Mouse (Mus musculus) forebrain, postnatal 0 days (tissue): Measurements from ENCODE around the gene Olfr866. TPM values are rescaled to one million over a fixed set of nuclear protein-coding genes. Genes with fewer than 3 reads are reported as not detected.

Experiments used
- ATAC-seq: fragments of 200-750 bp; cut with Nextera tagmentation; 2 replicates; pipeline ENCODE4 v1.8.0; 2017; ENCODE audit warnings: mild to moderate bottlenecking, moderate library complexity
- DNase-seq: peaks from one replicate; pipeline ENCODE4 v3.0.0-alpha.2; 2015
- H3K27ac ChIP-seq: fragments of 300-500 bp; sonication (generic); 2 replicates; pipeline ENCODE4 v1.5.1; 2014; ENCODE audit warnings: low read depth, mild to moderate bottlenecking, antibody characterized with exemption, low read length, moderate library complexity, mixed read lengths
- H3K27me3 ChIP-seq: fragments of 300-500 bp; sonication (generic); 2 replicates; pipeline ENCODE4 v1.6.1; 2014; ENCODE audit warnings: mild to moderate bottlenecking, low read length, mixed read lengths; ENCODE audit not compliant: insufficient read depth
- H3K36me3 ChIP-seq: fragments of 300-500 bp; sonication (generic); 2 replicates; pipeline ENCODE4 v1.6.1; 2014; ENCODE audit warnings: mild to moderate bottlenecking, moderate library complexity; ENCODE audit not compliant: insufficient read depth
- H3K4me1 ChIP-seq: fragments of 300-500 bp; sonication (generic); 2 replicates; pipeline ENCODE4 v1.6.1; 2014; ENCODE audit warnings: antibody characterized with exemption; ENCODE audit not compliant: insufficient read depth
- H3K4me2 ChIP-seq: fragments of 300-500 bp; sonication (generic); 2 replicates; pipeline ENCODE4 v1.6.1; 2014; ENCODE audit warnings: low read depth, mild to moderate bottlenecking, moderate library complexity
- H3K4me3 ChIP-seq: fragments of 300-500 bp; sonication (generic); 2 replicates; pipeline ENCODE4 v1.5.1; 2014; ENCODE audit warnings: low read depth, low read length, mixed read lengths
- H3K9ac ChIP-seq: fragments of 300-500 bp; sonication (generic); 2 replicates; pipeline ENCODE4 v1.6.1; 2014; ENCODE audit warnings: mild to moderate bottlenecking
- H3K9me3 ChIP-seq: fragments of 300-500 bp; sonication (generic); 2 replicates; pipeline ENCODE4 v1.6.1; 2016; ENCODE audit warnings: low read length
- CTCF ChIP-seq: sonication (generic); IDR thresholded peaks from 2 replicates; pipeline ENCODE4 v1.5.1; 2016; ENCODE audit warnings: antibody characterized with exemption, control low read depth, low read depth
- WGBS: fragments of 180-500 bp; shearing (Covaris S2); extraction: QIAGEN DNeasy Blood & Tissue Kit; methylation state at CpG from one replicate; pipeline ENCODE4 v1.1.7; 2014; 5-methylcytosine and 5-hydroxymethylcytosine counted together
- microRNA-seq, 2 experiments: library from miRNA; unstranded; fragments of <30 nt; microRNA quantifications; one replicate each; pipeline ENCODE4; 2016
- polyA plus RNA-seq: library from polyadenylated mRNA; unstranded; fragments of >200 nt; fragmentation: Nextera tagmentation; extraction: Ambion mirVana; gene quantifications from 2 replicates; pipeline ENCODE4 v1.2.1, GENCODE M21; 2015
- total RNA-seq: library from RNA; depleted of rRNA; stranded (reverse); fragments of >200 nt; gene quantifications from 2 replicates; pipeline ENCODE4 v1.2.3, GENCODE M21; 2014; rRNA removed

Olfr866 gene
- total RNA-seq = not detected in 2 replicates
- polyA plus RNA-seq = not detected in 2 replicates

DNA sequence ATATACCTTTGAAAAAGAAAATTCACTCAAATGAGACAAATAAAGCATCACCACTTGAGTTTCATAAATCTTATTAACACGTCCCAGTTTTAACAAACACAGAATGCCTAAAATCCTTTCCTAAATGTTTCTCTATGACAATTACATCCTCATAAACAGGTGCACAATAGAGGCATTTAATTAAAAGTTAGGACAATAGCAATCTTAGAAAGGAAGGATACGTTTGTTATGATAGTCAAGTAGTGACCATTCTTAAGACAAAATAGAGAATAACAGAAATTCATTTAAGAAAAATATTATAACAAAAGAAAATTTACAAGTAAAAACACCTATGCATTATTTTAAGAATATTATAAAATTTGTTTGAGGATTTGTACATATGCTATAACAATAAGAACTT, at the start of gene Olfr866:
Gene Olfr866 (minus strand): TSS at position 101 of the 400 bp plus-strand sequence.
- Histone ChIP-seq H3K36me3 (no peaks in the 10 kb centered on the region), H3K4me3 (no peak within 1 kb of the TSS), H3K27ac (no peak within 1 kb of the TSS), H3K9me3 (no peaks in the 10 kb centered on the region), H3K27me3 (no peaks in the 10 kb centered on the region), H3K4me2 (no peak within 1 kb of the TSS), H3K4me1 (no peaks in the 10 kb centered on the region), H3K9ac (no peak within 1 kb of the TSS)
- DNase-seq (no peak), ATAC-seq (no peak)
- 81% methylated on average over 2 of the region's 2 CpGs for WGBS
- TF ChIP-seq CTCF = no peak

DNA sequence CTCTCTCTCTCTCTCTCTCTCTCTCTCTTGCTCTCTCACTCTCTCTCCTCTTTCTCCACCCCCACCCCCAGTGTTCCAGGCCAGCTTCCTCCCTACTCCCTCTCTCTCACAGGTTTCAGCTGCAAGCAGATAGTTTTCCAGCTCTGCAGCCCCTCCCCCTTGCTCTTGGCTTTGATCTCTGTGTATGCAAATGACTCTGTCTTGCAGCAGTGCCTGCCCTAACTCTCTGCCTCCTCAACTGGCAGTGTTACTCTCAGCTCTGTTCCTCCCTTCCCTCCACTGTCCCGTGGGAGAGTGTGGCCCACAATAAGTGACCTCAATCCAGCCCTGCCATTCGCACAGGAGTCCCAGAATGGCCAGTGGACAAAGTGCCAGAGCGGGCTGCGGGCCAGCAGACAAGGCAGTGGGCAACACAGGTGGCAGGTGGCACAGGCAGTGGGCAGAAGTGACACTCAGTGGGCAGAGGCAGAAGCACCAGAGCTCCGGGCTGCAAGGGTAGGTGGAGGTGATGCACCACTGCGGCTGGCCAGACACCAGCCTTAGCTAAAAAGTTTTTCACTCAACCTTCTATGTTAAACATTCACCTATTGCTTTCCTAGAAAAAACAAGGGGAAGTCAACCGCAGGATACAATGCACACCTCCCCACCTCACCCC, 45.8 kb upstream of the Olfr866 start:
- Histone ChIP-seq H3K9ac (no peak overlapping the region), H3K27ac (no peak overlapping the region), H3K27me3 (no peaks in the 10 kb centered on the region), H3K9me3 (peaks cover 6% of the 10 kb centered on the region; the same call in 1 of the 2 replicates), H3K4me2 (no peak overlapping the region), H3K4me1 (no peaks in the 10 kb centered on the region), H3K4me3 (no peak overlapping the region), H3K36me3 (no peaks in the 10 kb centered on the region)
- ATAC-seq (no peak), DNase-seq (no peak)
- WGBS = 80% methylated on average over 7 of the region's 7 CpGs
- no peak for TF ChIP-seq CTCF

GRCm38 (mm10) chr9:20071291-20071690, 43.5 kb upstream of the Olfr866 start:
- no peaks in the 10 kb centered on the region for H3K36me3 ChIP-seq
- H3K4me3 ChIP-seq = no peak overlapping the region
- WGBS = 98% methylated on average over 1 of the region's 1 CpGs
- no peaks in the 10 kb centered on the region for H3K27me3 ChIP-seq
- H3K9ac ChIP-seq = no peak overlapping the region
- TF ChIP-seq CTCF = no peak
- H3K9me3 ChIP-seq = no peaks in the 10 kb centered on the region
- no peak overlapping the region for H3K27ac ChIP-seq
- no peaks in the 10 kb centered on the region for H3K4me1 ChIP-seq
- DNase-seq = no peak
- no peak for ATAC-seq
- H3K4me2 ChIP-seq = no peak overlapping the region

DNA sequence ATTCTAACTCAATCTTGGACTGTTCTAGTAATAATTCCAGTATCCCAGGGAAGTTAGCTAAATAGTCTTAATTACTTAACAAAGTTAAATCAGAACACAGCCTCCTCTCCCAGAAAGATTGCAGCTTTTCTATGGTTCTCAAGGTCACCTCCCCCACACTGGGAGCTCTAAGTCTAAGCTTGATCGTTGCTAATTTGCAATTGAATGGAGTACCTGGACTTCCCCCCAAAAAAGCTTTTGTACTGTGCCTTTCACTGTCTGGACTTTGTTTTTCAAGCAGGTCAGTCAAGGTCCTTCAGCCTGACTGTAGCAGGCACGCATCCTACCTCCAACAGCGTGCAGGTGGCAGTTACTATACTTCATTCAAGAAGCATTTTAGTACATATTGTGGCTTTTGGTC, 42.4 kb upstream of the Olfr866 start:
- no peak for ATAC-seq
- H3K9ac ChIP-seq = no peak overlapping the region
- no peaks in the 10 kb centered on the region for H3K9me3 ChIP-seq
- no peak overlapping the region for H3K4me3 ChIP-seq
- no peaks in the 10 kb centered on the region for H3K4me1 ChIP-seq
- H3K36me3 ChIP-seq = no peaks in the 10 kb centered on the region
- no peak overlapping the region for H3K4me2 ChIP-seq
- no peaks in the 10 kb centered on the region for H3K27me3 ChIP-seq
- no peak overlapping the region for H3K27ac ChIP-seq
- WGBS = 60% methylated on average over 3 of the region's 3 CpGs
- no peak for DNase-seq
- no peak for TF ChIP-seq CTCF

DNA sequence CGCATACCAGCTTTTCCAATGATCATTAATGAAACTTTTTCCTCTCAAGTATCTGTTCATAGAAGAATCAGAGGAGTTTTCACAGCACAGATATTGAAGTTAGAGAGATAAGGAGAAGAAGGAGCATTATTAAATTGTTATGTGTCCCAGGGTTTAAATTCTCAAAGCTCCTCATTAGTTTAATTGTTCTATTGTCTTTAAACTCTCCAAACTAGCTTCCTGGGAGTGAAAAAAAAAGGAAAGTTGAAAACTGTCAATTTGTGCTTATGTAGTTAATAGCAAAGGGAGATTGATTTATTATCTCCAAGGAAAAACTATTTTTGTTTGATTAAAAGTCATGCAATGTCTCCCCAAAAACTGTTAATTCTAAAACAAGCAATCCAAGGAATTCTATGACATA, 29.6 kb upstream of the Olfr866 start, which contains the start of gene Olfr867:
Gene Olfr867 (minus strand): TSS at position 101 of the 400 bp plus-strand sequence.
- no peak within 1 kb of the TSS for H3K27ac ChIP-seq
- ATAC-seq = no peak
- no peaks in the 10 kb centered on the region for H3K4me1 ChIP-seq
- H3K27me3 ChIP-seq = no peaks in the 10 kb centered on the region
- TF ChIP-seq CTCF = no peak
- no peaks in the 10 kb centered on the region for H3K36me3 ChIP-seq
- no peak within 1 kb of the TSS for H3K9ac ChIP-seq
- no peak for DNase-seq
- no peak within 1 kb of the TSS for H3K4me2 ChIP-seq
- WGBS = 70% methylated on average over 1 of the region's 1 CpGs
- H3K9me3 ChIP-seq = peaks cover 3% of the 10 kb centered on the region; the same call in 1 of the 2 replicates
- H3K4me3 ChIP-seq = no peak within 1 kb of the TSS

DNA sequence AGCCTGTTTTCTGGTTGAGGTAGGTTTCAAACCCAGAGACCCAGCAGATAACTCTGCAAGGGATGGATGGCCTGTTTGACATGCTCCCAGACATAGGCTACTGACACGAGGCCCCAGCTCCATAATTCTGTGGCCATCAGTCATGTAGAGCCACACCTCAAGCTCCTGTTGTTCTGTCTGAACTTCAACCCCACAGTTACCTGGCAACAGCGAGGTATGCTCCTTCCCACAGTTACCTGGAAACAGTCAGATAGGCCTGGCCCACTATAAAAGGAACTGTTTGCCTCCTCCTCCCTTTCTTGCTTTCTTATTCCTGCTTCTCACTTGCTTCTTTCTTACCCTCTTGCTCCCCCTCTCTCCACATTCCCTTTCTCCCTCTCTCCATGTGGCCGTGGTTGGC, 20.1 kb upstream of the Olfr866 start:
- Histone ChIP-seq H3K9me3 (0 out of 2 replicates have a peak, but pooled peaks cover 10% of the 10 kb centered on the region), H3K27me3 (no peaks in the 10 kb centered on the region), H3K9ac (no peak overlapping the region), H3K4me3 (no peak overlapping the region), H3K27ac (no peak overlapping the region), H3K4me1 (no peaks in the 10 kb centered on the region), H3K4me2 (no peak overlapping the region), H3K36me3 (no peaks in the 10 kb centered on the region)
- TF ChIP-seq CTCF = no peak
- ATAC-seq (no peak), DNase-seq (no peak)
- WGBS = 75% methylated on average over 3 of the region's 3 CpGs

Small RNA genes within 50 kb of the gene (microRNA-seq; reads per million reads assigned to microRNA genes)
- gene Gm26231 (0 reads per million in 2 experiments), gene Gm44395 (0 reads per million in 2 experiments)

Other genes with a start within 250 kb of the Olfr866 start
- gene Olfr58, start 247.8 kb downstream of the Olfr866 start, total RNA-seq = not detected in 2 replicates
- not detected in 2 replicates for gene Olfr58, start 247.8 kb downstream of the Olfr866 start, polyA plus RNA-seq
- gene Olfr859, start 223.1 kb downstream of the Olfr866 start, total RNA-seq = not detected in 2 replicates
- gene Olfr859, start 223.1 kb downstream of the Olfr866 start, polyA plus RNA-seq = not detected in 2 replicates
- gene Olfr860, start 178.3 kb downstream of the Olfr866 start, total RNA-seq = not detected in 2 replicates
- not detected in 2 replicates for gene Olfr860, start 178.3 kb downstream of the Olfr866 start, polyA plus RNA-seq
- gene Olfr862, start 140.0 kb downstream of the Olfr866 start, total RNA-seq = not detected in 2 replicates
- gene Olfr862, start 140.0 kb downstream of the Olfr866 start, polyA plus RNA-seq = not detected in 2 replicates
- not detected in 2 replicates for gene Olfr77, start 111.2 kb downstream of the Olfr866 start, total RNA-seq
- 0.18 and 0.28 TPM in 2 replicates for gene Olfr77, start 111.2 kb downstream of the Olfr866 start, polyA plus RNA-seq
- gene Olfr867, start 29.5 kb upstream of the Olfr866 start, total RNA-seq = not detected in 2 replicates
- gene Olfr867, start 29.5 kb upstream of the Olfr866 start, polyA plus RNA-seq = not detected in 2 replicates
- gene Olfr868, start 70.6 kb upstream of the Olfr866 start, total RNA-seq = not detected in 2 replicates
- gene Olfr868, start 70.6 kb upstream of the Olfr866 start, polyA plus RNA-seq = not detected in 2 replicates
- gene Olfr869, start 101.0 kb upstream of the Olfr866 start, total RNA-seq = not detected in 2 replicates
- gene Olfr869, start 101.0 kb upstream of the Olfr866 start, polyA plus RNA-seq = not detected in 2 replicates
- gene Olfr870, start 146.0 kb upstream of the Olfr866 start, total RNA-seq = not detected in 2 replicates
- gene Olfr870, start 146.0 kb upstream of the Olfr866 start, polyA plus RNA-seq = not detected in 2 replicates
- gene Olfr871, start 184.2 kb upstream of the Olfr866 start, total RNA-seq = not detected in 2 replicates
- gene Olfr871, start 184.2 kb upstream of the Olfr866 start, polyA plus RNA-seq = not detected in 2 replicates
- gene Olfr872, start 209.1 kb upstream of the Olfr866 start, total RNA-seq = not detected in 2 replicates
- not detected in 2 replicates for gene Olfr872, start 209.1 kb upstream of the Olfr866 start, polyA plus RNA-seq